In the genomic region with DNA sequence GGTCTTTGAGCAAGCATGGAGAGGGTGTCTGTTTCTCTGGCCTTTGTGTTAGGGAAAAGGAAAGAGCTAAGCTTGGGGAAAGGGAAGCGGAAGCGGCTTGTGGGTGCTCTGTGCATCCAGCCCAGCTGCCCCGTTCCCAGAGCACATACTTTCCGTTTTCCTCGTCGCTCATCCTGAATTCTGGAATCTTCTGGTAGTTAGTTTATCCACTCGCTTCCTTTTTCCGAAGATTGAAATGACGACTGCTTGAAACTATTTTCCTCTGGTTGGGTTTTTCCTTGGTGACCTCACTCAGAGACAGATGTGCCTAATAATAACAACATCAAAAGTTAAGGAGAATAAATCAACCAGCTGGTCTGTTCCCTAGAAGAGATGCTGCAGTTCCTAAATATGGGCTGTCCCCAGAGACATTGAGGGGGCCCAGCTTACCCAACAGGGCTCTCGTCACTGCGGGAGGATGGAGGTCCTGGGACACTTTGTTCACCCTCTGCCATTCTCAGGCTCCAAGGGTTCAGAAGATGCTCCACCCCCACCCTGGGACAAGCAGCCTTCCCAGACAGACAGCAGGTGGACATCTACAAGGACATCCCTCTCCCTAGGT, we compare ENCODE assay signal across 8 mouse cellular contexts.
DNase-seq lines count a peak whose midpoint lies in the region; ATAC-seq and TF ChIP-seq lines count a peak whose summit lies in the region.

No protein-coding gene starts in this region.

- no peaks in the 10 kb centered on the region for H3K36me3 ChIP-seq in hindbrain, postnatal 0 days (ENCODE audit: insufficient read depth, low read length)
- H3K36me3 ChIP-seq in hindbrain, embryonic 13.5 days: no peaks in the 10 kb centered on the region
- no peaks in the 10 kb centered on the region for H3K36me3 ChIP-seq in embryonic facial prominence, embryonic 15.5 days
- H3K36me3 ChIP-seq in kidney, postnatal 0 days (ENCODE audit: insufficient read depth, low read length): no peaks in the 10 kb centered on the region
- H3K36me3 ChIP-seq in macrophage (ENCODE audit: inconsistent target): no peaks in the 10 kb centered on the region

- no peak overlapping the region for H3K4me2 ChIP-seq in hindbrain, postnatal 0 days (ENCODE audit: low read depth, low read length)
- no peak overlapping the region for H3K4me2 ChIP-seq in hindbrain, embryonic 13.5 days
- no peak overlapping the region for H3K4me2 ChIP-seq in embryonic facial prominence, embryonic 15.5 days (replicated peaks)
- no peak overlapping the region for H3K4me2 ChIP-seq in kidney, postnatal 0 days (ENCODE audit: low read length)

- ATAC-seq in hindbrain, postnatal 0 days: no peak
- no peak for ATAC-seq in hindbrain, embryonic 13.5 days (ENCODE audit: low FRiP score)
- ATAC-seq in embryonic facial prominence, embryonic 15.5 days (ENCODE audit: insufficient number of reproducible peaks, low FRiP score, low TSS enrichment, low read depth): no peak
- ATAC-seq in kidney, postnatal 0 days (replicated peaks; ENCODE audit: low FRiP score, low read depth): no peak

- no peak for DNase-seq in hindbrain, postnatal 0 days (ENCODE audit: low spot score)
- peak; percentile 76 for DNase-seq in kidney, postnatal 0 days (ENCODE audit: low spot score)
- DNase-seq in layer of hippocampus, postnatal 14 days (ENCODE audit: low spot score in 2 of 2): no peak
- no peak for DNase-seq in MN1 (ENCODE audit: low spot score)
- no peak for DNase-seq in thymus, postnatal 36 days

- H3K27ac ChIP-seq in hindbrain, postnatal 0 days: peak overlapping the region; percentile 64; the same call in 1 of the 2 replicates
- no peak overlapping the region for H3K27ac ChIP-seq in hindbrain, embryonic 13.5 days
- H3K27ac ChIP-seq in embryonic facial prominence, embryonic 15.5 days (replicated peaks): peak overlapping the region; percentile 89
- H3K27ac ChIP-seq in kidney, postnatal 0 days: peak overlapping the region; percentile 85
- peak overlapping the region; percentile 98 for H3K27ac ChIP-seq in macrophage

- peaks cover 86% of the 10 kb centered on the region for H3K79me2 ChIP-seq in macrophage (ENCODE audit: inconsistent target)

- H3K4me1 ChIP-seq in hindbrain, postnatal 0 days (ENCODE audit: insufficient read depth, low read length): 0 out of 2 replicates have a peak, but pooled peaks cover under 1% of the 10 kb centered on the region
- H3K4me1 ChIP-seq in hindbrain, embryonic 13.5 days (replicated peaks): peaks cover 16% of the 10 kb centered on the region
- peaks cover 69% of the 10 kb centered on the region for H3K4me1 ChIP-seq in embryonic facial prominence, embryonic 15.5 days
- H3K4me1 ChIP-seq in kidney, postnatal 0 days (replicated peaks; ENCODE audit: insufficient read depth, low read length): peaks cover 16% of the 10 kb centered on the region

- no peaks in the 10 kb centered on the region for H3K9me3 ChIP-seq in hindbrain, postnatal 0 days (ENCODE audit: low read length)
- H3K9me3 ChIP-seq in hindbrain, embryonic 13.5 days: no peaks in the 10 kb centered on the region
- H3K9me3 ChIP-seq in embryonic facial prominence, embryonic 15.5 days (replicated peaks): no peaks in the 10 kb centered on the region
- H3K9me3 ChIP-seq in kidney, postnatal 0 days (replicated peaks; ENCODE audit: low read length): no peaks in the 10 kb centered on the region

- 87% methylated on average over 11 of the region's 11 CpGs for WGBS in hindbrain, postnatal 0 days
- 89% methylated on average over 11 of the region's 11 CpGs for WGBS in hindbrain, embryonic 13.5 days
- WGBS in embryonic facial prominence, embryonic 15.5 days: 59% methylated on average over 11 of the region's 11 CpGs
- 73% methylated on average over 11 of the region's 11 CpGs for WGBS in kidney, postnatal 0 days
- 92% methylated on average over 11 of the region's 11 CpGs for WGBS in macrophage (ENCODE audit: missing documents)

- no peak overlapping the region for H3K4me3 ChIP-seq in hindbrain, postnatal 0 days (ENCODE audit: low read length)
- no peak overlapping the region for H3K4me3 ChIP-seq in hindbrain, embryonic 13.5 days
- H3K4me3 ChIP-seq in embryonic facial prominence, embryonic 15.5 days (replicated peaks): no peak overlapping the region
- no peak overlapping the region for H3K4me3 ChIP-seq in kidney, postnatal 0 days (replicated peaks; ENCODE audit: low read depth, low read length)
- no peak overlapping the region for H3K4me3 ChIP-seq in macrophage (ENCODE audit: inconsistent target)

- no peak overlapping the region for H3K9ac ChIP-seq in hindbrain, postnatal 0 days (replicated peaks; ENCODE audit: low read length)
- H3K9ac ChIP-seq in hindbrain, embryonic 13.5 days: no peak overlapping the region
- H3K9ac ChIP-seq in embryonic facial prominence, embryonic 15.5 days: no peak overlapping the region
- H3K9ac ChIP-seq in kidney, postnatal 0 days (ENCODE audit: low read depth, low read length): no peak overlapping the region

- TF ChIP-seq CTCF in hindbrain, postnatal 0 days (IDR thresholded peaks at IDR 0.05; ENCODE audit: low read depth): no peak
- no peak for TF ChIP-seq CTCF in kidney, postnatal 0 days (IDR thresholded peaks at IDR 0.05; ENCODE audit: low read depth)

- no peaks in the 10 kb centered on the region for H3K27me3 ChIP-seq in hindbrain, postnatal 0 days (ENCODE audit: insufficient read depth, low read length)
- no peaks in the 10 kb centered on the region for H3K27me3 ChIP-seq in hindbrain, embryonic 13.5 days
- no peaks in the 10 kb centered on the region for H3K27me3 ChIP-seq in embryonic facial prominence, embryonic 15.5 days
- H3K27me3 ChIP-seq in kidney, postnatal 0 days (ENCODE audit: insufficient read depth, low read length): no peaks in the 10 kb centered on the region
